Mouse (Mus musculus): Measurements from ENCODE around the gene Brinp1. TPM values are rescaled to one million over a fixed set of nuclear protein-coding genes. Genes with fewer than 3 reads are reported as not detected.

Brinp1 gene
- not detected for total RNA-seq (2023)

GRCm38 (mm10) chr4:68954322-68954901 lies at the start of gene Brinp1:
TSS of gene Brinp1 (minus strand) at chr4:68954397.

Measured in CD4-positive naive resting alpha-beta T cell, adult 57 days (primary cell).